Mouse (Mus musculus) gastrocnemius, postnatal 4 days (tissue): Measurements from ENCODE around the gene Mvb12b. TPM values are rescaled to one million over a fixed set of nuclear protein-coding genes. Genes with fewer than 3 reads are reported as not detected.
A peak's percentile ranks its signal among the peaks of the same experiment; 100 is the strongest.

Experiments
- DNase-seq, 2 experiments: peaks; one replicate each; pipeline ENCODE4 v3.0.0; 2021 to 2022; ENCODE audit warnings: low spot score in 2 of 2, mixed read lengths in 2 of 2
- total RNA-seq, 2 experiments: library from RNA; stranded (reverse); gene quantifications; 2 replicates each; pipeline ENCODE4 v1.2.3; 2021

The Mvb12b gene
- total RNA-seq, 2 experiments from 2014 or later: 33.3 to 36.7 TPM

GRCm38 (mm10) chr2:33853011-33853976 is 34.5 kb downstream of the Mvb12b start:
- DNase-seq: no peak

GRCm38 (mm10) chr2:33847196-33847834 is 40.4 kb downstream of the Mvb12b start:
- DNase-seq: no peak

- no peak for DNase-seq
These were observed 41.1 kb downstream of the Mvb12b start for GRCm38 (mm10) chr2:33846635-33847034.

- no peak for DNase-seq
These were observed 44.1 kb downstream of the Mvb12b start for GRCm38 (mm10) chr2:33843642-33844041.

- DNase-seq: no peak
These were observed 44.7 kb downstream of the Mvb12b start for GRCm38 (mm10) chr2:33842983-33843577.

- DNase-seq: no peak
These were observed 45.8 kb downstream of the Mvb12b start for GRCm38 (mm10) chr2:33841980-33842379.

- no peak for DNase-seq
These were observed 47.3 kb downstream of the Mvb12b start for GRCm38 (mm10) chr2:33840483-33840882.

- no peak for DNase-seq
These were observed 48.5 kb downstream of the Mvb12b start for GRCm38 (mm10) chr2:33839252-33839651.

GRCm38 (mm10) chr2:33837297-33837696 is 50.4 kb downstream of the Mvb12b start:
- no peak for DNase-seq

- no peak for DNase-seq
These were observed 51.0 kb downstream of the Mvb12b start for GRCm38 (mm10) chr2:33836660-33837213.

GRCm38 (mm10) chr2:33835038-33835437 is 52.7 kb downstream of the Mvb12b start:
- DNase-seq: no peak

GRCm38 (mm10) chr2:33833902-33834301 is 53.8 kb downstream of the Mvb12b start:
- no peak for DNase-seq

- no peak for DNase-seq
These were observed 57.9 kb downstream of the Mvb12b start for GRCm38 (mm10) chr2:33829870-33830269.

GRCm38 (mm10) chr2:33826777-33827176 is 61.0 kb downstream of the Mvb12b start:
- no peak for DNase-seq

- DNase-seq: no peak
These were observed 62.7 kb downstream of the Mvb12b start for GRCm38 (mm10) chr2:33824935-33825514.

GRCm38 (mm10) chr2:33821677-33822607 is 65.8 kb downstream of the Mvb12b start:
- peak; percentile 65 to 82 for DNase-seq

- no peak for DNase-seq
These were observed 67.3 kb downstream of the Mvb12b start for GRCm38 (mm10) chr2:33820450-33820849.

- no peak for DNase-seq
These were observed 67.7 kb downstream of the Mvb12b start for GRCm38 (mm10) chr2:33820037-33820436.

GRCm38 (mm10) chr2:33818385-33818784 is 69.4 kb downstream of the Mvb12b start:
- no peak for DNase-seq
